Mouse (Mus musculus) frontal cortex, postnatal 10 days (tissue): ENCODE results near the gene Olfr1352.
"Not testable (repeated sequence)": the region's sequence is repeated elsewhere in the genome, so short reads cannot be mapped to it uniquely, and the experiment has no call there.

Source experiments
- DNase-seq, 2 experiments: peaks; one replicate each; pipeline ENCODE4 v3.0.0; 2022; ENCODE audit warnings: low spot score in 2 of 2, mixed read lengths in 1 of 2

Olfr1352 gene

GRCm38 (mm10) chr10:78980750-78981149 is at the start of gene Olfr1352:
Olfr1352 (plus strand) TSS chr10:78981050.
- no peak for DNase-seq

- DNase-seq, result not testable (repeated sequence)
Measured at GRCm38 (mm10) chr10:78950336-78950735, 30.5 kb upstream of the Olfr1352 start, which contains the start of gene Olfr8. Olfr8 (plus strand) TSS chr10:78950636.

GRCm38 (mm10) chr10:78963009-78963408 is 17.8 kb upstream of the Olfr1352 start, which contains the start of gene Olfr1353:
Olfr1353 (plus strand) TSS chr10:78963309.
- not testable (repeated sequence) for DNase-seq

DNA sequence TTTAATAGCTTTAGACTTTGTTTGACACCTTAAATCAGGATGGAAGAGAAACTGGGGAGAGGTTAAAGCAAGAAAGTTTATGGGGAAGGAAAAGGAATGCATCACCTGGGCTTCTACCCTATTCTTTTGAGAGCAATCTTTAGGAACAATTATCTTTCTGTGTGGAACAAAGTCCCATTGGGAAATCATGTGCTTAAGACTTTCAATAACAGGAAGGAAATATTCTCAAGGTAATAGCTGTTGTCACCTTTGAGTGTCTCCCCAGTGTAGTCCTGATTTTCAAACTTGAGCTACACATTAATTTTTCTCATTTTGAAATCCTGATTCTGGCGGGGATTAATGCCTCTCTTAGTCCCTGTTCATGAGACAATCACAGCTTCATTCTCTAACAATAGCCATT is 31.3 kb downstream of the Olfr1352 start, which contains the start of gene Olfr1351:
TSS of gene Olfr1351 (plus strand) at position 301 of the 400 bp plus-strand sequence.
- no peak for DNase-seq

DNA sequence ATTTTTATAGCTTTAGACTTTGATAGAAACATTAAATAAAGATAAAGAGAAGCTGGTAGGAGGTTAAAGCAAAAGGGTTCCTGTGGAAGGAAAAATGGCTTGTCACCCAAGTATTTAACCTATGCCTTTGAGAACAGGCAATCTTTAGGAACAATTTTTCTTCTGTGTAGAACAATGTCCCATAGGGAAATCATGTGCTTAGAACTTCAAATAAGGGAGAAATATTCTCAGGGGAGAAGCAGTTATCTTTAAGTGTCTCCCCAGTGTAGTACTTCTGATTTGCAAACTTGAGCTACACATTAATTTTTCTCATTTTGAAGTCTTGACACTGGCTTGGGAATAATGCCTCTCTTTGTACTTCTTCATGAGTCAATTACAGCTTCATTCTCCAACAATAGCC is 47.6 kb downstream of the Olfr1352 start, which contains the start of gene Olfr57:
TSS of gene Olfr57 (plus strand) at position 301 of the 400 bp plus-strand sequence.
- DNase-seq, result no peak
